Mouse (Mus musculus) CD8-positive naive resting alpha-beta T cell, adult 57 days (primary cell): ENCODE data around the gene Vmn1r120. TPM values are rescaled to one million over a fixed set of nuclear protein-coding genes. Genes with fewer than 3 reads are reported as not detected.

Experiments used
- total RNA-seq: library from RNA; stranded (reverse); gene quantifications from one replicate; pipeline ENCODE4 v1.2.4, GENCODE M21; 2023

Vmn1r120 gene
- not detected for total RNA-seq

DNA sequence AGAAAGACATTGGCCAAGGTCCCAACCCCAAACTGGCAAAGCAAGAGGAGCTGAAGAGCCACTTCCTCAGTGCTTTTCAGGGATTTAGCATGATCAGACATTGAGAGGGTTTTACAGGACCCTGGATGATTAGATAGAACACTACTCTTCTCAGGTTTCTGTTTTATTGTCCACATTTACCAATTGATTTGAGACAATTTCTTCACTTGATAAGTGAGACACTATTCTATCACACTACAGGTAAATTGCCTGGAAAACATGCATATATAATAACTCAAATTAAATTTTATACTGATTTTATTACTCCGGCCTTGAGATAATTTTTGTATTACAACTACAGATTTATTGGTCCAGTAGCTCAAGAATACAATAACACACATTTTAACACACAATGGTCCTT, at the start of gene Vmn1r120:
Vmn1r120 (minus strand) TSS at position 101 of the 400 bp plus-strand sequence.

GRCm38 (mm10) chr7:21098413-21098812, 44.8 kb upstream of the Vmn1r120 start, which contains the start of gene Vmn1r121:
Gene Vmn1r121, minus strand, starts transcription at chr7:21098513.

DNA sequence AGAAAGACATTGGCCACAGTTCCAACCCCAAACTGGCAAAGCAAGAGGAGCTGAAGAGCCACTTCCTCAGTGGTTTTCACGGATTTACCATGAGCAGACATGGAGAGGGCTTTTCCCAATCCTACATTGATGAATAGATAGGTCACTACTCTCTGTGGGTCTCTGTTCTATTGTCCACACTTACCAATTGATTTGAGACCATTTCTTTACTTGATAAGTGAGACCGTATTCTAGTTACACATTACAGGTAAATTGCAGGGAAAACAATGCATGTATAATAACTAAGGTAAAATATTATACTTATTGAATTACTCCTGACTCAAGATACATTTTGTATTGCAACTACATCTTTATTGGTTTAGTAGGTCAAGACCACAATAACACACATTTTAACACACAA, 41.2 kb downstream of the Vmn1r120 start, which contains the start of gene Vmn1r119:
Vmn1r119 (minus strand) TSS at position 101 of the 400 bp plus-strand sequence.

Other genes with a start within 250 kb of the Vmn1r120 start
- not detected for gene Vmn1r114, start 241.6 kb downstream of the Vmn1r120 start, total RNA-seq
- not detected for gene Vmn1r115, start 208.8 kb downstream of the Vmn1r120 start, total RNA-seq
- not detected for gene Vmn1r116, start 181.5 kb downstream of the Vmn1r120 start, total RNA-seq
- gene Vmn1r117, start 169.7 kb downstream of the Vmn1r120 start, total RNA-seq, result not detected
- gene Vmn1r118, start 141.4 kb downstream of the Vmn1r120 start, total RNA-seq, result not detected
- gene Vmn1r119, start 41.3 kb downstream of the Vmn1r120 start, total RNA-seq, result not detected
- gene Vmn1r121, start 44.7 kb upstream of the Vmn1r120 start, total RNA-seq, result not detected
- gene Vmn1r122, start 80.3 kb upstream of the Vmn1r120 start, total RNA-seq, result not detected
- gene Vmn1r123, start 108.4 kb upstream of the Vmn1r120 start, total RNA-seq, result not detected
- gene Gm5157, start 136.6 kb upstream of the Vmn1r120 start, total RNA-seq, result not detected
- not detected for gene Vmn1r124, start 206.8 kb upstream of the Vmn1r120 start, total RNA-seq
- gene Vmn1r125, start 218.4 kb upstream of the Vmn1r120 start, total RNA-seq, result not detected
- gene Vmn1r126, start 247.7 kb upstream of the Vmn1r120 start, total RNA-seq, result not detected